Mouse (Mus musculus): ENCODE data around the gene Gm20850. TPM values are rescaled to one million over a fixed set of nuclear protein-coding genes. Genes with fewer than 3 reads are reported as not detected.
"Not testable (repeated sequence)": the region's sequence is repeated elsewhere in the genome, so short reads cannot be mapped to it uniquely, and the experiment has no call there.

Gm20850 gene
- polyA plus RNA-seq (2014; fragmentation: Nextera tagmentation; extraction: Ambion mirVana) = not detected in 2 replicates

DNA sequence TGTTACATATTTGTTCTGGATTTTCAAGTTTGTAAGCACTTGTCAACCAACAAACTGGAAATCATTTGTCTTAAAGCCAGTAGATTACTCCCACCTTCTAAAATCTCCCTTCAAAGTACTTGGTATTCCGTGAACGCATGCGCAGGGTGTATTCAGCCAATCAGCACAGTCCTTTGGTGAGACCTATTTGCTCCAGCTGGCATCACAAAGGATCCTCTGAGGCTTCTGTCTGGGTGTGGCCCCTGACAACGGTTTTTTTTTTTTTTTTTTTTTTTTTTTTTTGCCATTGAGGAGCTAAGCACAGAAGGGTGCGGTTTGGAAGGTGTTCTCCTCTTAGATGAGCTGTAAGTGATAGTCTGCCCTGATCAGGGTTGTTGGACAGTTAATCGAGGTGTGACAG is at the start of gene Gm20850:
Gm20850 (plus strand) TSS at position 301 of the 400 bp plus-strand sequence.
- no CpG with 5 or more reads among the region's 6 CpGs for WGBS
- not testable (repeated sequence) for ATAC-seq (ENCODE audit: low FRiP score); H3K9ac ChIP-seq

More for the DNA sequence above, at the start of gene Gm20850:
- DNase-seq (ENCODE audit: low spot score); H3K9me3 ChIP-seq (ENCODE audit: control insufficient read depth, low read length); H3K27me3 ChIP-seq (ENCODE audit: control insufficient read depth, insufficient read depth, low read length); H3K36me3 ChIP-seq (replicated peaks; ENCODE audit: control insufficient read depth, insufficient read depth); H3K27ac ChIP-seq; H3K4me2 ChIP-seq (replicated peaks); H3K4me3 ChIP-seq (replicated peaks; ENCODE audit: low read length); H3K4me1 ChIP-seq (replicated peaks; ENCODE audit: control insufficient read depth, insufficient read depth, low read length): not testable (repeated sequence)

All from hindbrain, embryonic 14.5 days (tissue).